Mouse (Mus musculus): Measurements from ENCODE around the gene Gtf2i.

Gene Gtf2i

GRCm38 (mm10) chr5:134279371-134279770 is 35.2 kb downstream of the Gtf2i start:
- no peak for DNase-seq (ENCODE audit: low read depth, low spot score)

GRCm38 (mm10) chr5:134277109-134277508 is 37.5 kb downstream of the Gtf2i start:
- no peak for DNase-seq (ENCODE audit: low read depth, low spot score)

- peak; percentile 70 for DNase-seq (ENCODE audit: low read depth, low spot score)
Observed at GRCm38 (mm10) chr5:134275556-134275955, 39.0 kb downstream of the Gtf2i start.

- no peak for DNase-seq (ENCODE audit: low read depth, low spot score)
Observed at GRCm38 (mm10) chr5:134275021-134275420, 39.5 kb downstream of the Gtf2i start.

GRCm38 (mm10) chr5:134273761-134274160 is 40.8 kb downstream of the Gtf2i start:
- no peak for DNase-seq (ENCODE audit: low read depth, low spot score)

GRCm38 (mm10) chr5:134272761-134273160 is 41.8 kb downstream of the Gtf2i start:
- no peak for DNase-seq (ENCODE audit: low read depth, low spot score)

- DNase-seq (ENCODE audit: low read depth, low spot score): no peak
Observed at GRCm38 (mm10) chr5:134271421-134271820, 43.1 kb downstream of the Gtf2i start.

- no peak for DNase-seq (ENCODE audit: low read depth, low spot score)
Observed at GRCm38 (mm10) chr5:134270566-134270965, 44.0 kb downstream of the Gtf2i start.

GRCm38 (mm10) chr5:134269751-134270150 is 44.8 kb downstream of the Gtf2i start:
- DNase-seq (ENCODE audit: low read depth, low spot score): no peak

- DNase-seq (ENCODE audit: low read depth, low spot score): no peak
Observed at GRCm38 (mm10) chr5:134268751-134269150, 45.8 kb downstream of the Gtf2i start.

- DNase-seq (ENCODE audit: low read depth, low spot score): peak; percentile 81
Observed at GRCm38 (mm10) chr5:134266404-134266803, 48.2 kb downstream of the Gtf2i start.

GRCm38 (mm10) chr5:134265890-134266289 is 48.7 kb downstream of the Gtf2i start:
- no peak for DNase-seq (ENCODE audit: low read depth, low spot score)

- peak; percentile 77 for DNase-seq (ENCODE audit: low read depth, low spot score)
Observed at GRCm38 (mm10) chr5:134260001-134260636, 54.4 kb downstream of the Gtf2i start.

GRCm38 (mm10) chr5:134258934-134259333 is 55.6 kb downstream of the Gtf2i start:
- no peak for DNase-seq (ENCODE audit: low read depth, low spot score)

GRCm38 (mm10) chr5:134258395-134258794 is 56.2 kb downstream of the Gtf2i start:
- no peak for DNase-seq (ENCODE audit: low read depth, low spot score)

- DNase-seq (ENCODE audit: low read depth, low spot score): no peak
Observed at GRCm38 (mm10) chr5:134257349-134258031, 57.1 kb downstream of the Gtf2i start.

GRCm38 (mm10) chr5:134255294-134255693 is 59.3 kb downstream of the Gtf2i start:
- no peak for DNase-seq (ENCODE audit: low read depth, low spot score)

GRCm38 (mm10) chr5:134253806-134254205 is 60.8 kb downstream of the Gtf2i start:
- no peak for DNase-seq (ENCODE audit: low read depth, low spot score)

- no peak for DNase-seq (ENCODE audit: low read depth, low spot score)
Observed at GRCm38 (mm10) chr5:134251083-134251482, 63.5 kb downstream of the Gtf2i start.

- no peak for DNase-seq (ENCODE audit: low read depth, low spot score)
Observed at GRCm38 (mm10) chr5:134250601-134251000, 64.0 kb downstream of the Gtf2i start.

- DNase-seq (ENCODE audit: low read depth, low spot score): no peak
Observed at GRCm38 (mm10) chr5:134249245-134249649, 65.3 kb downstream of the Gtf2i start.

- DNase-seq (ENCODE audit: low read depth, low spot score): no peak
Observed at GRCm38 (mm10) chr5:134248608-134249244, 65.8 kb downstream of the Gtf2i start.

- no peak for DNase-seq (ENCODE audit: low read depth, low spot score)
Observed at GRCm38 (mm10) chr5:134246146-134246545, 68.4 kb downstream of the Gtf2i start.

Data from R1 (cell line).